Mouse (Mus musculus) heart, embryonic 11.5 days (tissue): ENCODE data around the gene Sema4d. TPM values are rescaled to one million over a fixed set of nuclear protein-coding genes. Genes with fewer than 3 reads are reported as not detected.

Experiments
- ATAC-seq: fragments of 200-750 bp; cut with Nextera tagmentation; replicated peaks from 2 replicates; pipeline ENCODE4 v1.8.0; 2017; ENCODE audit warnings: moderate library complexity; ENCODE audit not compliant: insufficient number of reproducible peaks, low FRiP score, low TSS enrichment
- H3K27ac ChIP-seq: fragments of 300-500 bp; sonication (generic); 2 replicates; pipeline ENCODE4 v1.5.1; 2014; ENCODE audit warnings: mild to moderate bottlenecking, low read depth, low read length
- H3K27me3 ChIP-seq: fragments of 300-500 bp; sonication (generic); 2 replicates; pipeline ENCODE4 v1.6.1; 2014; ENCODE audit warnings: mild to moderate bottlenecking, low read length, mixed read lengths; ENCODE audit not compliant: control insufficient read depth, insufficient read depth
- H3K36me3 ChIP-seq: fragments of 300-500 bp; sonication (generic); 2 replicates; pipeline ENCODE4 v1.6.1; 2014; ENCODE audit warnings: mild to moderate bottlenecking, low read length, moderate library complexity, mixed read lengths; ENCODE audit not compliant: control insufficient read depth, insufficient read depth
- H3K4me1 ChIP-seq: fragments of 300-500 bp; sonication (generic); 2 replicates; pipeline ENCODE4 v1.6.1; 2014; ENCODE audit warnings: low read length; ENCODE audit not compliant: control insufficient read depth, insufficient read depth
- H3K4me2 ChIP-seq: fragments of 300-500 bp; sonication (generic); 2 replicates; pipeline ENCODE4 v1.6.1; 2014; ENCODE audit warnings: mild to moderate bottlenecking, moderate library complexity
- H3K4me3 ChIP-seq: fragments of 300-500 bp; sonication (generic); 2 replicates; pipeline ENCODE4 v1.5.1; 2014; ENCODE audit warnings: low read depth, low read length
- H3K9ac ChIP-seq: fragments of 300-500 bp; sonication (generic); 2 replicates; pipeline ENCODE4 v1.6.1; 2014; ENCODE audit warnings: mild to moderate bottlenecking, low read depth, low read length, moderate library complexity
- H3K9me3 ChIP-seq: fragments of 300-500 bp; sonication (generic); replicated peaks from 2 replicates; pipeline ENCODE4 v1.6.1; 2016; ENCODE audit warnings: low read length; ENCODE audit not compliant: control insufficient read depth
- WGBS: fragments of 180-500 bp; shearing (Covaris S2); extraction: QIAGEN DNeasy Blood & Tissue Kit; methylation state at CpG from one replicate; pipeline ENCODE4 v1.1.7; 2014; ENCODE audit not compliant: insufficient replicate concordance; 5-methylcytosine and 5-hydroxymethylcytosine counted together
- polyA plus RNA-seq: library from polyadenylated mRNA; unstranded; fragments of >200 nt; fragmentation: Nextera tagmentation; extraction: Ambion mirVana; gene quantifications from 2 replicates; pipeline ENCODE4 v1.2.1, GENCODE M21; 2014

Sema4d gene
- polyA plus RNA-seq, 1 experiment from 2014 or later = 11.0 TPM

DNA sequence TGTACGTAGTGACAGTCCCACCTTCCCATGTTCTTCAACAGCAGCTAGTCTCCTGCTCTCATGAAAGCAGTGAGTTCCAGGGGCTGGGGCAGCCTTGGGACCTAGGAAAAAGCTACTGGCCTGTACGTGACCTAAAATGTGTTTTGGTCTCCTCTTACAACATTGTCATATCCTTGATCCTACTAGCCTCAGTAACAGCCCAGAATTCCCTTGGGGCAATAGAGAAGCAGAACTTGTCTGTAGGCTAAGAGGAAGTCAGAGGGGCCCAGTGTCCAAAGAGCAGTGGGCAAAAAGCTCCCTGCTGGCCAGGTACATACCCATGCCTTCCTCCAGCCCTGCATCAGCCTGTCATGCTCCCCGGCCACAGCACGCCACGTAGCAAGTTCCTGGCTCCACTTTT lies 106.6 kb downstream of the Sema4d start:
- Histone ChIP-seq H3K9ac (no peak overlapping the region), H3K4me1 (no peaks in the 10 kb centered on the region), H3K4me2 (no peak overlapping the region), H3K9me3 (no peaks in the 10 kb centered on the region), H3K27me3 (no peaks in the 10 kb centered on the region), H3K27ac (no peak overlapping the region), H3K36me3 (peaks cover 20% of the 10 kb centered on the region), H3K4me3 (no peak overlapping the region)
- WGBS = 85% methylated on average over 5 of the region's 5 CpGs
- no peak for ATAC-seq

DNA sequence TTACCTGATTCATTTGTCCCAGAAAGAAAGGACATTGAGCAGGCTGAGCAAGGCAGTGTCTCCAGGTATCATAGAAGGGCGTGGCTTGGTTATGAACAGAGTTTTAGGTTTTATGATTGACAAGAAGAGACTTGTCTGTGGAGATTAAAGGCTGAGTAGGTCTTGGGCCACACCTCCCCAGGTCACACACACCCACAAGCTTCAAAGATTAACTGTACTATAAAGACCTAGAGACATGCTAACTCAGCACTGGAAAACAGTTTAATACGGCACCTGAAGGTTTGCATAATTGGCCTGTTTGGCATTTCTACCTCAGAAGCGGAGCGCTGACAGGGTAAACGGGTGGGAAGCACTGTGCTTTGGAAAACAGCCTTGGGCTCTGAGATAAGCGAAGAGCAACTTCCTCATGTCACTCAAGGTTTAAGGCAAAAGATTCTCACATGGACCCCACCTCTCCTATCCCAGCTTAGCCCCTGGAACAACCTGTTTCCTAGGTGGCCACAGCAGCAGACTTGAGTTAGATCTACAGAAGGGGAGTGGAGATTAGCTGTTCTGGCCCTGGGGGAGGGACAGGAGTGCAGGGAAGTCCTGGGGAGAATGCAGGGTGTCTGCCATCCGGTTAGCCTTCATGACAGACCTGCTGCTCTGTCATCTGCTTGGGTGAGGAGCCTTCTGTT lies 108.1 kb downstream of the Sema4d start:
- ATAC-seq = no peak
- Histone ChIP-seq H3K4me3 (no peak overlapping the region), H3K4me1 (no peaks in the 10 kb centered on the region), H3K36me3 (peaks cover 35% of the 10 kb centered on the region), H3K27me3 (no peaks in the 10 kb centered on the region), H3K9me3 (no peaks in the 10 kb centered on the region), H3K4me2 (no peak overlapping the region), H3K9ac (no peak overlapping the region), H3K27ac (no peak overlapping the region)
- 76% methylated on average over 7 of the region's 7 CpGs for WGBS

DNA sequence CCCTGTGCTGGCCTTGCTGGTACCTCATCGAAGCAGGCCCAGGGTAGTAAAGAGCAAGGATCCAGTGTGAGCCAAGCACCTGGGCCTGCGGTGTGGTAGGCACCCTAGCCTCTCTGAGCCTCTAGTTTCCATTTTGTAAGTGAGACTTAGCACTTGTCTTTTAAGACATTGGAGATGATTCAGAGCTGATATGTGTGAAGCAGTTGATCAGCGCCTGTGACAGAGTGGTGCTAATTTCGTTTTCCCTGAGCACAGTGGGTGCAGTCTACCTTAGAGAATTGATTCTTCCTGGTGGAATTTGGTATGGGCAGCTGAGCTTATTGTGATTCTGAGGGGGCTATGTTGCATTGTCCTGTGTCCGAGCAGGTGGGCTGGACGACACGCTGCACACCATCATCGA lies 111.9 kb downstream of the Sema4d start:
- 93% methylated on average over 8 of the region's 8 CpGs for WGBS
- Histone ChIP-seq H3K36me3 (peaks cover 54% of the 10 kb centered on the region), H3K4me2 (no peak overlapping the region), H3K27me3 (no peaks in the 10 kb centered on the region), H3K27ac (no peak overlapping the region), H3K4me3 (no peak overlapping the region), H3K9ac (no peak overlapping the region), H3K4me1 (no peaks in the 10 kb centered on the region), H3K9me3 (no peaks in the 10 kb centered on the region)
- ATAC-seq = no peak

DNA sequence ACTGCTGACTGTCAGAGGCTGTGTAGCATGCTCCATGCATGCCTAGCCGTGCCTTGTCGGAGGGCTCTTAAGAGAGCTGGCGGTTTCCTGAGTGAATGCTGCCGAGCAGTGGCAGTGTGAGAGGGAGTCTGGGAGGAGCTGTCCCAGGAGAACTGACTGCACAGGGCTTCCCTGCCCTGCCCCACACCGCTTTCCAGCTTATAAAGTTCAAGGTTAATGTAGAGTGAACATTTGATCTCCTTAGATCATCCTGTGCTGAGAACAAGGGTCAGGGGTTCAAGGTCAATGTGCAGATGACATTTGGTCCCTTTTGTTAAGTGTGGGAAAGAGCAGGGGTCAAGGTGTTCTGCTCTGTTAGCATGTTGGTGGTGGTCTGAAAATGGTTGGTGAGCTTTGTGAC lies 112.5 kb downstream of the Sema4d start:
- Histone ChIP-seq H3K36me3 (peaks cover 57% of the 10 kb centered on the region), H3K9ac (no peak overlapping the region), H3K4me3 (no peak overlapping the region), H3K27me3 (no peaks in the 10 kb centered on the region), H3K4me1 (no peaks in the 10 kb centered on the region), H3K4me2 (no peak overlapping the region), H3K27ac (no peak overlapping the region), H3K9me3 (no peaks in the 10 kb centered on the region)
- ATAC-seq = no peak
- WGBS = 80% methylated on average over 5 of the region's 5 CpGs

DNA sequence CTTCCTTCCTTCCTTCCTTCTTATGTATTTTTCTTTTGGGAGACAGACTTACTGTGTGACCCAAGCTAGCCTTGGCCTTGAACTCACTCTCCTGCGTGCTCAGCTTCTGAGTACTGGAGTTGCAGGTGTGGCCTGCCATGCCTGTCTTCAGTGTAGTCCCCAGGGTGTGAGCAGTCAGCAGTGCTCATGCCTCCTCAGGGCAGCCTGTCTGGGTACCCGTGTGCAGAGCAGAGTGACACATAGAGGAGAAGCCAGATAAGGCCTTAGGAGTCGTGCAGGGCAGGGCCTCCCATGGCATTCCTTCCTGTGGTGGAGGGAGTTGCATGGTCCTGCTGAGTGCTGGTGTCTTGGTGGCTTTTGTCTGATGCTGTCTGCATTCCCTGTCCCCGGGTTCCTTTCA lies 114.2 kb downstream of the Sema4d start:
- WGBS = 50% methylated on average over 4 of the region's 4 CpGs
- H3K4me2 ChIP-seq = no peak overlapping the region
- H3K36me3 ChIP-seq = peaks cover 59% of the 10 kb centered on the region
- H3K9me3 ChIP-seq = no peaks in the 10 kb centered on the region
- no peaks in the 10 kb centered on the region for H3K27me3 ChIP-seq
- no peak for ATAC-seq
- no peak overlapping the region for H3K4me3 ChIP-seq
- H3K27ac ChIP-seq = no peak overlapping the region
- no peaks in the 10 kb centered on the region for H3K4me1 ChIP-seq
- no peak overlapping the region for H3K9ac ChIP-seq

DNA sequence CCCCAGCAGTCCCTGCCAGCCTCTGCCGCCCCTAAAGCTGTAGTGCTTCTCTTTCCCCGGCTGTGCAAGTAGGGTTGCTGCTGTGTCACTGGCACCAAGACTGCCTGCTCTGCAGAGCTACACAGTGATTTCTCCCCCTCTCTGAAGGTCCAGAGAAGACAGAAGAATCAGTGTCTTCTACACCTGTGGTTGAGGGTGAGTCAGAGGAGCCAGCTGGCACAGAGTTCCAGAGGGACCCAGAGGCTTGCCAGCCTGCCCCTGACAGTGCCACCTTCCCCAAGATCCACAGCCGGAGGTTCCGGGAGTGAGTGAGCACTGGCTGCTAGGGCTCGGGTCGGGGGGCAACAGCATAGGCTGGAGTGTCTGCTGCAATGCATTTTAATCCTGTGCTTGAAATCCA lies 114.9 kb downstream of the Sema4d start:
- H3K4me1 ChIP-seq = no peaks in the 10 kb centered on the region
- no peaks in the 10 kb centered on the region for H3K27me3 ChIP-seq
- H3K9me3 ChIP-seq = no peaks in the 10 kb centered on the region
- no peak overlapping the region for H3K27ac ChIP-seq
- peaks cover 59% of the 10 kb centered on the region for H3K36me3 ChIP-seq
- 81% methylated on average over 6 of the region's 6 CpGs for WGBS
- ATAC-seq = no peak
- H3K9ac ChIP-seq = no peak overlapping the region
- H3K4me3 ChIP-seq = no peak overlapping the region
- no peak overlapping the region for H3K4me2 ChIP-seq

DNA sequence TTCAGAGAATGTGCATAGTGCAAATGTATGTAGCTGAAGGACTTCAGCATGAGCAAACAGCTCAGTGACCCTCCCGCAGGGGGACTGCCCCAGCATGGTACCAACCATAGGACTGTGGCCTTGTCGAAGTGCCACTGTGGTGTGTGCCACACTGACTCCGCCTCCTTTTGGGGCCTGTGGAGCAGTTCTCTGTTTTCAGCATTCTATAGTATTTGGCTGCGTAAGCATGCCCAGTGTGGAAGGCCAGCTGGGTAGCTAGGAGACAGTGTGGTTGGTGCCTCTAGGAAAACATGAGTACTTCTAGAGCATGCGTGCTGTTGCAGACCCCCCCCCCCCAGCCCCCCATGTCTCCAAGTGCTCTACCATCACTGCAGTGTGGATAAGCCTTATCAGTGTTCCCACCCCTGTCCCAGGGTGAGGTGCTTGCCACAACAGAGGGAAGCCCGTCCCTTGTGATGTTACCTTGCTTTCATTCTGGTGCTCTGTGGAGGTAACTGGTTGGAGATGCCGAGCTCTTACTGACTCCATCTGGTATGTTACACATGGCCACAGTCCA lies 115.8 kb downstream of the Sema4d start:
- ATAC-seq = no peak
- Histone ChIP-seq H3K27ac (no peak overlapping the region), H3K4me1 (no peaks in the 10 kb centered on the region), H3K9me3 (no peaks in the 10 kb centered on the region), H3K4me2 (no peak overlapping the region), H3K4me3 (no peak overlapping the region), H3K36me3 (peaks cover 59% of the 10 kb centered on the region), H3K27me3 (no peaks in the 10 kb centered on the region), H3K9ac (no peak overlapping the region)
- 81% methylated on average over 7 of the region's 7 CpGs for WGBS

DNA sequence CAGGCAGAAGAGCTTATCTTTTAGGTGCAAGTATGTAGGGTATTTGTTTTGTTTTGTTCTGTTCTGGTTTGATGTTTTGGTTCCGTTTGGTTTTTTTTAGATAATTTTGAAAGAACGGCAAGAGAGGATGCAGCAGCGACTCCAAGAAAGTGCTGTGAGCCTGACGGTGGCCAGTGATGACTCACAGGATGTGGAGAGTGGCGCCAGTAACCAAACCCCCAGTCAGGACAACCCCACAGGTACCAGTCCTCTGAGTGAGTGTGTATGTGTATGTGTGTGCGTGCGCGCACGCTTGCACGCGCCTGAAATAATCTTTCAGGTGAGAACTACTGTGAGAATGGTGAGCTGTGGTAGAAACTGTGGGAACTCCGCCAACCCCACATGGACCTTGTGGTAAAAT lies 116.5 kb downstream of the Sema4d start:
- H3K27ac ChIP-seq = no peak overlapping the region
- H3K36me3 ChIP-seq = peaks cover 53% of the 10 kb centered on the region
- no peak for ATAC-seq
- no peak overlapping the region for H3K9ac ChIP-seq
- no peaks in the 10 kb centered on the region for H3K9me3 ChIP-seq
- WGBS = 87% methylated on average over 12 of the region's 12 CpGs
- H3K4me1 ChIP-seq = no peaks in the 10 kb centered on the region
- no peaks in the 10 kb centered on the region for H3K27me3 ChIP-seq
- no peak overlapping the region for H3K4me2 ChIP-seq
- no peak overlapping the region for H3K4me3 ChIP-seq

DNA sequence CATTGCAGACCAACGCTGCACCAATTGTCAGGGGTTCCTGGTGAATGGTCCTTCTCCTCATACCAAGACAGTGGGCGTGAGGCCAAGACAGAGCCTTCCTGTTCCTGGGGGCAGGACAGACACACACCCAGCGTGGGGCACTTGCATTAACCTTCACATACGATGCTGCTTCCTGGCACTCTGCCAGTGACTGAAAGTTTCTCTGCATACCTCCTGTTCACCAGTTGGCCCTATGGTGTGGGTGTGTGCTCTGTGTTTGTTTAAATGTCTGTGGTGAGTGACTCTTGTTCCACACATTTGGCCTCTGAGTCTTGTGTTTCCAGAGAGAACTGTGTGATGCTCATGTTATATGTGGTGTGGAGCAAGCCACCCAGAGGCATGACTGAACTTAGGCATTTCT lies 116.9 kb downstream of the Sema4d start:
- no peak for ATAC-seq
- Histone ChIP-seq H3K36me3 (peaks cover 50% of the 10 kb centered on the region), H3K9ac (no peak overlapping the region), H3K4me3 (no peak overlapping the region), H3K27ac (no peak overlapping the region), H3K4me1 (no peaks in the 10 kb centered on the region), H3K4me2 (no peak overlapping the region), H3K9me3 (no peaks in the 10 kb centered on the region), H3K27me3 (no peaks in the 10 kb centered on the region)
- WGBS = 64% methylated on average over 4 of the region's 4 CpGs
